Mouse (Mus musculus) lung, embryonic 14.5 days (tissue): ENCODE measurements at regions not wholly inside any gene's neighbourhood (a gene's known extent, or its start where the extent isn't known, plus 50 kb on each side); places are given as distances from the start of the nearest gene placed in this dataset.
A peak's percentile ranks its signal among the peaks of the same experiment; 100 is the strongest.
"Not testable (repeated sequence)": the region's sequence is repeated elsewhere in the genome, so short reads cannot be mapped to it uniquely, and the experiment has no call there.

Source experiments
- ATAC-seq: fragments of 200-750 bp; cut with Nextera tagmentation; 2 replicates; pipeline ENCODE4 v1.8.0; 2017; ENCODE audit warnings: mild to moderate bottlenecking, moderate TSS enrichment, moderate library complexity; ENCODE audit not compliant: insufficient read depth
- DNase-seq: peaks from one replicate; pipeline ENCODE4 v3.0.0-alpha.2; 2015
- H3K27ac ChIP-seq: fragments of 300-500 bp; sonication (generic); 2 replicates; pipeline ENCODE4 v1.5.1; 2014; ENCODE audit warnings: low read depth, mild to moderate bottlenecking, moderate library complexity
- H3K27me3 ChIP-seq: fragments of 300-500 bp; sonication (generic); 2 replicates; pipeline ENCODE4 v1.6.1; 2014; ENCODE audit warnings: low read length, control low read depth; ENCODE audit not compliant: insufficient read depth
- H3K36me3 ChIP-seq: fragments of 300-500 bp; sonication (generic); 2 replicates; pipeline ENCODE4 v1.6.1; 2014; ENCODE audit warnings: control low read depth; ENCODE audit not compliant: insufficient read depth
- H3K4me1 ChIP-seq: fragments of 300-500 bp; sonication (generic); 2 replicates; pipeline ENCODE4 v1.6.1; 2014; ENCODE audit warnings: antibody characterized with exemption, control low read depth; ENCODE audit not compliant: insufficient read depth
- H3K4me2 ChIP-seq: fragments of 300-500 bp; sonication (generic); 2 replicates; pipeline ENCODE4 v1.6.1; 2014; ENCODE audit warnings: mild to moderate bottlenecking
- H3K4me3 ChIP-seq: fragments of 300-500 bp; sonication (generic); 2 replicates; pipeline ENCODE4 v1.5.1; 2014; ENCODE audit warnings: low read depth, low read length
- H3K9ac ChIP-seq: fragments of 300-500 bp; sonication (generic); 2 replicates; pipeline ENCODE4 v1.6.1; 2014
- H3K9me3 ChIP-seq: fragments of 300-500 bp; sonication (generic); 2 replicates; pipeline ENCODE4 v1.6.1; 2016; ENCODE audit warnings: low read depth, low read length, control low read depth
- CTCF ChIP-seq: IDR thresholded peaks from 2 replicates; pipeline ENCODE4 v1.5.1; 2016; ENCODE audit warnings: antibody characterized with exemption, low read depth
- WGBS: fragments of 180-500 bp; shearing (Covaris S2); extraction: QIAGEN DNeasy Blood & Tissue Kit; methylation state at CpG from one replicate; pipeline ENCODE4 v1.1.7; 2014; 5-methylcytosine and 5-hydroxymethylcytosine counted together

DNA sequence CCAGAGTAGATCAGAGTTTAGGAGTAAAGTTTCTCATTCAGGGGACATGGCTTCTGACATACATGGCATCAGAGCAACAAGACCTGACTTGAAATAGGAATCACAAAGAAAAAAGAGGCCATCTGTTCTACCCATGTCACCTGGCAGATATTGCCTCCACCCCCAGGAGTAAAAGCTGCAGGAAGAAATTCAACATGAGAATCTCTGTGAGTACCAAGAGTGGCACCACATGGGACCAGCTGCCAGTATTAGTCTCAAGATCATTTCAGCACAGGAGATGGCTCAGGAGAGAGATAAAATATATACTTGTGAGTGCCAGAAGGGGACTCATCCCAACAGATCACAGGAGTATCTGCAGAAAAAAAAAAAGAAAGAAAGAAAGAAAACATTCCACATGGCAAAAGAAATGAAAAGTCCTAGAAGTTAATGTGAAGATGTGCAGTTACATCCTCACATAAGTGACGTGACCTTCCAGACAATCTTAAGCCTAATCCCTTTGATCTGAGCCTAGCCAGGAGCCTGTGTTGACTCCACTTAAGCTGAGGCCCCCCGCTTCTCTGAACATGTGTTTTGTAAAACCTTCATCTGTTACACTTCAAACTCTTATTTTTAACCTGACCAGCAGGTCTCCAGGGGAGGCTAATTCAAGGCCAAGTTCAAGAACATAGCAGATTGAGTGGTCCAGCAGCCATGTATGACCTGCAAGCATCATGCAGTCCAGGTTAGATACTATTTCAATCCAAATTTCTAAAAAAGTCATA lies 118.9 kb upstream of the Gm9972 start:
- ATAC-seq (no peak), DNase-seq (no peak)
- H3K4me2 ChIP-seq = no peak overlapping the region
- TF ChIP-seq CTCF = no peak
- no peaks in the 10 kb centered on the region for H3K36me3 ChIP-seq
- H3K27ac ChIP-seq = no peak overlapping the region
- 57% methylated on average over 2 of the region's 2 CpGs for WGBS
- H3K9ac ChIP-seq = no peak overlapping the region
- H3K4me3 ChIP-seq = no peak overlapping the region
- H3K4me1 ChIP-seq = no peaks in the 10 kb centered on the region
- no peaks in the 10 kb centered on the region for H3K27me3 ChIP-seq
- H3K9me3 ChIP-seq = no peaks in the 10 kb centered on the region

DNA sequence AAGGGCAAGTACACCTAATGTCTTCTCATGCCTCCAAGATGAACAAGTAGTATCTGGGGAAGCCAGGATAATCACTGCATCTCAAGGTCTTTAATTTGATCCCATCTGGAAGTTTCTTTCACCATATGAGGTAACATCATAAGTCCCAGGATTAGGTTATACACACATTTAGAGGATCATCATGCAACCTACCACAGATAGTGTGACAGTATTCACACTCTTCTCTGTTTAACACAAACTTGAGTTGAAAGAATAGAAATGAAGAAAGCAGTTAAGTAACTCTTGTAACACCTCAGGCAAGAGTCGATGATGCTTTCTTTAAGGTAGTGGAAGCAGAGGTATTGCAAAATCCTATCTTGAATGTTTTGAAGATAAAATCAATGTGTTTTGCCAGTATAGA lies 116.3 kb upstream of the Gm9972 start:
- H3K9me3 ChIP-seq = no peaks in the 10 kb centered on the region
- DNase-seq (no peak), ATAC-seq (no peak)
- no peaks in the 10 kb centered on the region for H3K4me1 ChIP-seq
- H3K27ac ChIP-seq = no peak overlapping the region
- no peaks in the 10 kb centered on the region for H3K36me3 ChIP-seq
- H3K27me3 ChIP-seq = no peaks in the 10 kb centered on the region
- no peak overlapping the region for H3K4me2 ChIP-seq
- no peak for TF ChIP-seq CTCF
- 90% methylated on average over 1 of the region's 1 CpGs for WGBS
- H3K9ac ChIP-seq = no peak overlapping the region
- no peak overlapping the region for H3K4me3 ChIP-seq

DNA sequence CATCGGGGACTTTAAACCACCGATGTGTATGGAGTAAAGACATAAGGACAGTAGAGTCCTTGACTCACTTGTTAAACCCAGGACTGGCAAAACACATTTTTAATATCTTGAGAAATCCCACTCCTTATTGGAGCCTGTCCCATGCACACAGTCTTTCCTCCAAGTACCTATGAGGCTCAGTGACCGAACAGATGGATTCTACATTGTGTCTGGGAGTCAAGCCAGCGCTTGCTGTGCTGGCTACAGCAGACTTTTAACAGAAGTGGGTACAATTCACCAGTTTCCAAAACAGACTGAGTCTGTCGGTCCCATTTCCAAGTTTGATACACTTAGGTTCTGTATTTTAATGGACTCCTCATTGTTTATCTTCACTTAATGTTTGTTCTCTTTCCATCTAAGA lies 108.4 kb upstream of the Gm9972 start:
- no peak for ATAC-seq
- no peak for TF ChIP-seq CTCF
- Histone ChIP-seq H3K4me3 (no peak overlapping the region), H3K27me3 (no peaks in the 10 kb centered on the region), H3K4me1 (no peaks in the 10 kb centered on the region), H3K9ac (no peak overlapping the region), H3K9me3 (no peaks in the 10 kb centered on the region), H3K36me3 (no peaks in the 10 kb centered on the region), H3K4me2 (no peak overlapping the region), H3K27ac (no peak overlapping the region)
- 76% methylated on average over 5 of the region's 5 CpGs for WGBS
- DNase-seq = no peak

DNA sequence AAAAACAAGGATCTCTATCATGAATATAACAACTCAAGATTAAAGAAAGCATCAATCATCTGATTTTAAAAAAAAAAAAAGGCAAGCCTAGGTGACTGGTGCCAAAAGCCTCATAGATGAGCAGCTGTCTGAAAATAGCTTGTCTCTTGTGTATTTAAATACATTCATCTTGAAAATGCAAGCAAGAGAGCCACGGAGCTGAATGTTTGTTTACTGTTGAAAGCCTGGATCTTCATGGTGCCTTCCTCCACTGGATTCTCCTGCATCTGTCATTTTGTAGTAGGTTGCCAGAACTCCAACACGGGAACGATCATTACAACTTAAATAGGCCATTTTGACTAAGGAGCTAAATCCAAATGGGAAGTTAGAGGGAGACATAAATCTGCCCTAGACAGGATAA lies 106.6 kb upstream of the Gm9972 start:
- H3K27me3 ChIP-seq = no peaks in the 10 kb centered on the region
- no peaks in the 10 kb centered on the region for H3K36me3 ChIP-seq
- no peak overlapping the region for H3K27ac ChIP-seq
- WGBS = 57% methylated on average over 3 of the region's 3 CpGs
- H3K9me3 ChIP-seq = no peaks in the 10 kb centered on the region
- no peak overlapping the region for H3K4me2 ChIP-seq
- H3K4me1 ChIP-seq = no peaks in the 10 kb centered on the region
- no peak overlapping the region for H3K9ac ChIP-seq
- no peak overlapping the region for H3K4me3 ChIP-seq
- DNase-seq (no peak), ATAC-seq (no peak)
- TF ChIP-seq CTCF = no peak

DNA sequence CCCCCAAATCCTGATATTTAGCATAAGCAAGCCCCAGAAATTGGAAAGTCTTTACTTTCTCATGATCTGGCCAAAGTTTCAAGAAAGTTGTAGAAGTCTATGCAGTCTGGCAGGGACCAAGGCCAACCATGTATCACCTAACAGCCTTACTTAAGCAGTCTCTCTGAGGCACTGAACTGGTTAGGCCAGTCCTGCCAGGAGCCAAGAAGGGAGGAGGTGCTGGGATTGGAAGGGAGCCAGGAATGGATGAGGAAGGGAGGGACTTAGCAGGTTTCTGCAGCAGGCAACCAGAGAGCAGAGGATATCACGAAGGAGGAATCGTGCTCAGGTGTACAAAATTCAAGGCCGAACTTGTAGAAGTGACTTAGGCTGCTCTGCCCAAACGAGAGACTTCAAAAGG lies 96.3 kb upstream of the Gm9972 start:
- peak; percentile 98 for ATAC-seq
- 0 out of 2 replicates have a peak overlapping the region, but pooled peaks have one; percentile 48 for H3K27ac ChIP-seq
- WGBS = 55% methylated on average over 4 of the region's 4 CpGs

DNA sequence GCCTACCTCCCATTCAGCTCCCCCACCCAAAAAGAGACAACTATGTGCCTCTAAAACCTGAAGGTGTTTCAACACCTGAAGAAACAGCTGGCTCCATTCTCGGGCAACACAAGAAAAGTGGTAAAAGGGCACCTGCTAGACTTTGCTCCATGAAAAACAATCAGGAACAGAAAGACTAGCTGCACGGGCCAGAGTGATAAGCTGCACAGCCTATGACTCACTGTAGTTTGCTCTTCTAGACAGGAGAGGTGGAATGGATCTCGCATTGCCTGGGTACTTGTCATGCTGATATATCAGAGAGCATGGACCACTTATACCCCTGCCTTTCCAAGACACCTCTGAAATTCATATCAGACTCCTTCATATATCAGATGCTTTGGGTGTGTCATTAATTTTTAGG lies 94.0 kb upstream of the Gm9972 start:
- WGBS = 63% methylated on average over 3 of the region's 3 CpGs

More for the DNA sequence above, 96.3 kb upstream of the Gm9972 start:
- H3K4me3 ChIP-seq, H3K36me3 ChIP-seq, H3K9ac ChIP-seq, H3K4me2 ChIP-seq, H3K4me1 ChIP-seq, H3K9me3 ChIP-seq, H3K27me3 ChIP-seq: not testable (repeated sequence)
- DNase-seq = peak; percentile 78

DNA sequence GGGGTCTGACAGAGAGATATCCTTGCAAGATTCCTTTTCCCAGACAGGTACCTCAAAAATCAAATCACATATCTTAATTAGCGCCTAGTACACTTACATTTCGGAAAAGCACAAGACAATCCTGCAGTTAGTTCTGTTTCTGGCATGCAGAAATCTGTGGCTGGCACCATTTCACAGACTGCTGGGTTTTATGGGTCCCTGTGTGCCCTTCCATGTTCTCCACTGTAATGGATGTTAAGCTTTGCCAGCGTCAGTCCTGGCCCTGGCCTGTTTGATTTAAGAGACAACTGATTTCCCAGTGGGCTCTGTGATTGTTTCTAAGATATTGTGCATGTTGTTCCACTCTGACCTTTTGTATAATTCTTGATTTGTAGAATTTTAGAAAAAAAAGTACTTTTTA lies 93.3 kb upstream of the Gm9972 start:
- Histone ChIP-seq H3K27me3 (no peaks in the 10 kb centered on the region), H3K9me3 (no peaks in the 10 kb centered on the region)
- 76% methylated on average over 3 of the region's 3 CpGs for WGBS

More for the DNA sequence above, 94.0 kb upstream of the Gm9972 start:
- H3K9ac ChIP-seq = no peak overlapping the region
- H3K4me3 ChIP-seq = no peak overlapping the region
- no peak overlapping the region for H3K27ac ChIP-seq
- H3K4me2 ChIP-seq = no peak overlapping the region
- H3K4me1 ChIP-seq = no peaks in the 10 kb centered on the region
- no peaks in the 10 kb centered on the region for H3K9me3 ChIP-seq
- no peaks in the 10 kb centered on the region for H3K27me3 ChIP-seq
- ATAC-seq = no peak
- H3K36me3 ChIP-seq = no peaks in the 10 kb centered on the region
- no peak for TF ChIP-seq CTCF
- DNase-seq = no peak

More for the DNA sequence above, 93.3 kb upstream of the Gm9972 start:
- no peaks in the 10 kb centered on the region for H3K4me1 ChIP-seq
- TF ChIP-seq CTCF = no peak
- ATAC-seq (no peak), DNase-seq (no peak)
- H3K27ac ChIP-seq = no peak overlapping the region
- H3K4me2 ChIP-seq = no peak overlapping the region
- H3K4me3 ChIP-seq = no peak overlapping the region
- no peak overlapping the region for H3K9ac ChIP-seq
- no peaks in the 10 kb centered on the region for H3K36me3 ChIP-seq
